29 mouse cellular contexts compared by ENCODE assay signal in genomic region chr7:138984576-138984975, GRCm38 (mm10). TPM values are rescaled to one million over a fixed set of nuclear protein-coding genes. Genes with fewer than 3 reads are reported as not detected.
"Had no signal": no experiment of that assay in that cellular context is flagged by ENCODE, and none has a peak within 500 bp of the region (broad histone marks: within the 10 kb centered on the region; RNA-seq: fewer than 3 reads in every experiment).

No protein-coding gene starts in this region.

- ATAC-seq: inflammation-experienced regulatory T-cells, adult 6 months; intestine, embryonic 15.5 days; intestine, postnatal 0 days; liver, postnatal 0 days had no signal

- H3K4me2 ChIP-seq: heart, embryonic 12.5 days; hindbrain, embryonic 13.5 days; hindbrain, embryonic 15.5 days; intestine, embryonic 15.5 days; limb, embryonic 12.5 days; liver, embryonic 11.5 days; liver, embryonic 13.5 days; liver, embryonic 15.5 days had no signal

- DNase-seq: gastrocnemius, postnatal 10 days; gastrocnemius, postnatal 25 days; heart, adult 2 months; heart, postnatal 10 days; heart, postnatal 4 days; kidney, adult 18-20 months; kidney, adult 8-10 months; kidney, postnatal 10 days; kidney, postnatal 25 days; kidney, postnatal 4 days; liver; liver, embryonic 13.5 days; liver, postnatal 0 days had no signal

- H3K36me3 ChIP-seq: heart, embryonic 10.5 days; heart, embryonic 12.5 days; hindbrain, embryonic 10.5 days; hindbrain, embryonic 13.5 days; hindbrain, embryonic 15.5 days; intestine, embryonic 15.5 days; limb, embryonic 10.5 days; limb, embryonic 12.5 days; liver, embryonic 13.5 days; liver, embryonic 15.5 days had no signal

- H3K9me3 ChIP-seq: heart, embryonic 10.5 days; heart, embryonic 12.5 days; hindbrain, embryonic 10.5 days; hindbrain, embryonic 13.5 days; hindbrain, embryonic 15.5 days; intestine, embryonic 15.5 days; limb, embryonic 10.5 days; limb, embryonic 12.5 days; liver, embryonic 13.5 days; liver, embryonic 15.5 days had no signal

- H3K27me3 ChIP-seq: hindbrain, embryonic 13.5 days; hindbrain, embryonic 15.5 days; intestine, embryonic 15.5 days; liver, embryonic 13.5 days; liver, embryonic 15.5 days had no signal

- H3K4me1 ChIP-seq: heart, embryonic 10.5 days; heart, embryonic 12.5 days; hindbrain, embryonic 15.5 days; intestine, embryonic 15.5 days; liver, embryonic 13.5 days; liver, embryonic 15.5 days had no signal

- H3K4me3 ChIP-seq: heart, adult 2 months; heart, embryonic 10.5 days; heart, embryonic 12.5 days; hindbrain, embryonic 10.5 days; hindbrain, embryonic 13.5 days; hindbrain, embryonic 15.5 days; intestine, embryonic 15.5 days; left cerebral cortex, adult 2 months; limb, embryonic 10.5 days; limb, embryonic 12.5 days; liver, embryonic 13.5 days; liver, embryonic 15.5 days had no signal

- H3K27ac ChIP-seq: heart, adult 2 months; heart, embryonic 10.5 days; hindbrain, embryonic 10.5 days; hindbrain, embryonic 13.5 days; hindbrain, embryonic 15.5 days; intestine, embryonic 15.5 days; left cerebral cortex, adult 2 months; limb, embryonic 12.5 days; liver, embryonic 13.5 days; liver, embryonic 15.5 days had no signal

- H3K9ac ChIP-seq: heart, embryonic 12.5 days; hindbrain, embryonic 13.5 days; hindbrain, embryonic 15.5 days; intestine, embryonic 15.5 days; limb, embryonic 12.5 days; liver, embryonic 13.5 days; liver, embryonic 15.5 days; liver, postnatal 0 days had no signal

RNA-seq across cellular contexts. Expression of gene Jakmip3, which starts 44.0 kb away (rescaled TPM):
- total RNA-seq: gastrocnemius, postnatal 4 days; granulocyte monocyte progenitor cell, adult 5-6 weeks had no signal
- polyA plus RNA-seq: heart, embryonic 16.5 days; liver, embryonic 13.5 days; liver, embryonic 15.5 days; liver, postnatal 0 days had no signal
